Mouse (Mus musculus) gastrocnemius, postnatal 25 days (tissue): ENCODE data around the gene Trem3. TPM values are rescaled to one million over a fixed set of nuclear protein-coding genes. Genes with fewer than 3 reads are reported as not detected.

ENCODE experiments used
- DNase-seq: peaks from one replicate; pipeline ENCODE4 v3.0.0; 2022
- long read RNA-seq, 2 experiments: library from polyadenylated mRNA; stranded (forward); transcript quantifications; one replicate each; pipeline ENCODE4 v2.0.0; 2021
- total RNA-seq, 2 experiments: library from RNA; stranded (reverse); gene quantifications; 1 replicate in 1 of 2; 2 replicates in 1 of 2; pipeline ENCODE4 v1.2.3; 2021

Trem3 gene
- total RNA-seq, result not detected
- long read RNA-seq, experiment 1, result 0 reads
- long read RNA-seq, experiment 2, result 0 reads

GRCm38 (mm10) chr17:48247221-48247928, at the start of gene Trem3:
Gene Trem3 (plus strand): TSS chr17:48247777.
- no peak for DNase-seq

- no peak for DNase-seq
Measured at GRCm38 (mm10) chr17:48203086-48203485, 44.5 kb upstream of the Trem3 start.

- no peak for DNase-seq
Measured at GRCm38 (mm10) chr17:48212596-48212995, 35.0 kb upstream of the Trem3 start.

- no peak for DNase-seq
Measured at GRCm38 (mm10) chr17:48213511-48213910, 34.1 kb upstream of the Trem3 start.

- DNase-seq, result no peak
Measured at GRCm38 (mm10) chr17:48215429-48215828, 32.1 kb upstream of the Trem3 start.

- DNase-seq, result no peak
Measured at GRCm38 (mm10) chr17:48230680-48231079, 16.9 kb upstream of the Trem3 start.

- no peak for DNase-seq
Measured at GRCm38 (mm10) chr17:48232518-48232917, 15.1 kb upstream of the Trem3 start, which contains the start of gene Trem1. Gene Trem1 (plus strand): TSS chr17:48232768.

- DNase-seq, result no peak
Measured at GRCm38 (mm10) chr17:48233789-48234188, 13.8 kb upstream of the Trem3 start.

- no peak for DNase-seq
Measured at GRCm38 (mm10) chr17:48234550-48234949, 13.0 kb upstream of the Trem3 start.

- DNase-seq, result no peak
Measured at GRCm38 (mm10) chr17:48235773-48236370, 11.7 kb upstream of the Trem3 start.

- DNase-seq, result no peak
Measured at GRCm38 (mm10) chr17:48237621-48238020, 10.0 kb upstream of the Trem3 start.

- DNase-seq, result no peak
Measured at GRCm38 (mm10) chr17:48249039-48249438, 1.5 kb downstream of the Trem3 start.

GRCm38 (mm10) chr17:48249501-48249900, 1.9 kb downstream of the Trem3 start:
- DNase-seq, result no peak

- DNase-seq, result no peak
Measured at GRCm38 (mm10) chr17:48250631-48251030, 3.1 kb downstream of the Trem3 start.

GRCm38 (mm10) chr17:48256575-48256974, 9.0 kb downstream of the Trem3 start:
- DNase-seq, result no peak

- DNase-seq, result no peak
Measured at GRCm38 (mm10) chr17:48261868-48262267, 14.3 kb downstream of the Trem3 start.

GRCm38 (mm10) chr17:48263741-48264362, 16.3 kb downstream of the Trem3 start, which contains the start of gene Treml4:
Gene Treml4 (plus strand): TSS chr17:48264295.
- DNase-seq, result no peak

GRCm38 (mm10) chr17:48264662-48265061, 17.1 kb downstream of the Trem3 start:
- DNase-seq, result no peak

- no peak for DNase-seq
Measured at GRCm38 (mm10) chr17:48266138-48266537, 18.6 kb downstream of the Trem3 start.

GRCm38 (mm10) chr17:48266610-48267304, 19.2 kb downstream of the Trem3 start:
- no peak for DNase-seq

GRCm38 (mm10) chr17:48267591-48267990, 20.0 kb downstream of the Trem3 start:
- DNase-seq, result no peak

- no peak for DNase-seq
Measured at GRCm38 (mm10) chr17:48268276-48268675, 20.7 kb downstream of the Trem3 start.

GRCm38 (mm10) chr17:48269833-48270232, 22.3 kb downstream of the Trem3 start:
- DNase-seq, result no peak
